Mouse (Mus musculus): ENCODE data around the gene Rrp36. TPM values are rescaled to one million over a fixed set of nuclear protein-coding genes. Genes with fewer than 3 reads are reported as not detected.

Rrp36 gene
- total RNA-seq, 2 experiments from 2014 or later = 12.5 to 15.7 TPM

DNA sequence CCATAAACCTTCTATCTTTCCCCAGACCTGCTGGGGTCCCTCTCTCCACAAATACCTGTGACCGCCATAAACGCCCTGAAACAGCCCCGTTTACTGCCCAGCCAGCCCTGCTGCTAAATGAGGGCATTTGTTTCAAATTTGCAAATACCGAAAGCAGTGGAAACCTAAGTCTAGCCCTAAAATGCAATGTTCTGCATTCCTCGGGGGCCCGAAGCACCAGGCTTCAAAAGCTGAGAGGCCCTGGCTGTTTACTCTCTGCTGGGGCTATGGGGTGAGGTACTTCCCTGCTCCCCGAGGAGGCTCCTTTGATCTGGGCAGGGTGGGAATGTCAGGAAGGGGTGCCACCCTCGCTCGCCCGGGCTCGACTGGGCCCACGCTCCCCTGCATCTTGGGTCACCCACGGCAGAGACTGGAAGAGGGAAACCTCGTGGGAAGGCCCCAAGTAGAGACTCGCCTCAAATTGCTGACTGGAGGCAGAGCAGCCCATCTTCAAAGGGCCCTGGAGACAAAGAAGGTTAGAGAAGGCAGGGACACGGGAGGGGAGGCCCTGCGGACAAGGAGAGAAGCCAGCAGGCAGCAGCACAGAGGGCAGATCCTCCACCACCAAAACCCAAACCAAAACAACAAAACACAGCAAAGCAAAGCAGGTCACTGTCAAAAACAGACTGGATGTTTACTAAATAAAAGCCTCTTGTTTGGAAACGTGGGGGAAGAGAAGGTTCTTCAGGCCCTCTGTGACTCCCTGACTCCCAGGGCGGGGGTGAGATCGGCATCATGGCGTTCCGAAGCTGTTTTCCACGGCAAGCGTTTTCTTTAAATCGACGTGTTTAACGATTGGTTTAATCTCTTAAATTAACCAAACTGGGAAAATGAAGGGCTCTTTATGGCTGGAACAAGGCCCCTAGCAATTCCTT is 55.1 kb downstream of the Rrp36 start:
- DNase-seq (ENCODE audit: low spot score in 2 of 2) = no peak

DNA sequence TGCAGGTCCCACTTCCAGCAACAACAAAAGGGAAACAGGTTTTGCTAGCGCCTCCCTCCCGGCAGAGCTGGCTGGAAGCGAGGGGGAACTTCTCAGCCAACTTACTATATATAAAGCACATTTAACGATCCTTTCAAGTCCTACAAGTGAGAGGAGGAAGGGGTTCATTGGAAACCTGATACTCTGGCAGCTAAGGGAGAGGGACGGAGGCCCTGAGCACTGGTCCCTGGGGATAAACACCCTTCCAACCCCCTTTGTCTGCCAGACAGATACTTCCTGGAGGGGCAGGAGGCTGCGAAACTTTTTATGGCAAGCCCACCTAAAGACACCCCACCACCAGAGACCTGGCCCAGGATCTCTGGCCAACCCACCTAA is 55.8 kb downstream of the Rrp36 start:
- DNase-seq (ENCODE audit: low spot score in 2 of 2) = no peak

DNA sequence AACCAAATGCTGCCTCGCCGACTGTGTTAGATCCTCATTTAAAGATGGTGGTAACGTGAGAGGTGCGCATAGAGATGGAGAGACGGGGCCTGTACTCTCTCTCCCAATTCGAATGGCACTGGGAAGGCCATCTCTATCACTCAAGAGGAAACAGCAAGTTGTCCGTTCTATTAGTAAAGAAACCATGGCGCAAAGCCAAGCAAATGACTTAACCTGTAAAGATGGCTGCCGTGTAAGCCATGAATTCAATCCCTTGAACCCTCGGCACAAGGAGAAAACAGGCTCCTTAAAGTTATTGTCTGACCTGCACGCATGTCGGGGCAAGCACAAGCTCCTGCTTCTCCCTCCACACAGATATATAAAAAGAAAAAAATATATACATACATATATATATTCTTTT is 56.4 kb downstream of the Rrp36 start:
- DNase-seq (ENCODE audit: low spot score in 2 of 2) = no peak

Other genes with a start within 250 kb of the Rrp36 start
- 1 to 10 TPM; 2.8 to 4.1 TPM for gene Crip3, start 245.4 kb downstream of the Rrp36 start, total RNA-seq (2021)
- gene Slc22a7, start 235.9 kb downstream of the Rrp36 start, total RNA-seq (2021) = under 1 TPM; 0.19 to 0.39 TPM
- 100 to 1,000 TPM; 123 to 125 TPM for gene Ttbk1, start 186.7 kb downstream of the Rrp36 start, total RNA-seq (2021)
- gene Dnph1, start 177.6 kb downstream of the Rrp36 start, total RNA-seq (2021) = 1 to 10 TPM; 5.7 TPM
- 10 to 100 TPM; 42.7 to 43.9 TPM for gene Cul9, start 128.0 kb downstream of the Rrp36 start, total RNA-seq (2021)
- 10 to 100 TPM; 62.7 to 65.5 TPM for gene Srf, start 118.2 kb downstream of the Rrp36 start, total RNA-seq (2021)
- 10 to 100 TPM; 11.2 to 11.4 TPM for gene Ptk7, start 44.8 kb downstream of the Rrp36 start, total RNA-seq (2021)
- gene Klc4, start 28.3 kb downstream of the Rrp36 start, total RNA-seq (2021) = 10 to 100 TPM; 15.1 to 16.7 TPM
- 10 to 100 TPM; 51.1 to 54.3 TPM for gene Mrpl2, start 28.1 kb downstream of the Rrp36 start, total RNA-seq (2021)
- gene Cul7, start 24.0 kb downstream of the Rrp36 start, total RNA-seq (2021) = 10 to 100 TPM; 23.8 to 24.4 TPM
- 100 to 1,000 TPM in 1 of 2 experiments, 10 to 100 TPM in 1; 98.2 to 103 TPM for gene Mea1, start 4.4 kb upstream of the Rrp36 start, total RNA-seq (2021)
- gene Klhdc3, start 6.6 kb upstream of the Rrp36 start, total RNA-seq (2021) = 100 to 1,000 TPM; 174 to 176 TPM
- gene Ppp2r5d, start 30.8 kb upstream of the Rrp36 start, total RNA-seq (2021) = 10 to 100 TPM; 88.1 to 92.2 TPM
- 10 to 100 TPM; 32.0 to 36.8 TPM for gene Pex6, start 37.1 kb upstream of the Rrp36 start, total RNA-seq (2021)
- gene Gnmt, start 54.8 kb upstream of the Rrp36 start, total RNA-seq (2021) = under 1 TPM; 0.76 to 0.98 TPM
- 10 to 100 TPM; 53.9 to 57.2 TPM for gene Cnpy3, start 77.9 kb upstream of the Rrp36 start, total RNA-seq (2021)
- gene Ptcra, start 89.4 kb upstream of the Rrp36 start, total RNA-seq (2021) = under 1 TPM in 1 of 2 experiments, not detected in 1; 0.31 TPM
- gene 2310039H08Rik, start 98.3 kb upstream of the Rrp36 start, total RNA-seq (2021) = 10 to 100 TPM; 12.0 to 12.5 TPM
- 10 to 100 TPM; 47.5 to 48.7 TPM for gene Rpl7l1, start 108.3 kb upstream of the Rrp36 start, total RNA-seq (2021)
- gene Bicral, start 184.1 kb upstream of the Rrp36 start, total RNA-seq (2021) = 10 to 100 TPM; 38.6 to 43.7 TPM
- 10 to 100 TPM; 36.4 to 38.2 TPM for gene Tbcc, start 216.3 kb upstream of the Rrp36 start, total RNA-seq (2021)
- not detected for gene Prph2, start 236.1 kb upstream of the Rrp36 start, total RNA-seq (2021)